Comparison of ENCODE assay signal across 17 mouse cellular contexts in genomic region chr4:71470580-71470979, GRCm38 (mm10).
"Had no signal": no experiment of that assay in that cellular context is flagged by ENCODE, and none has a peak within 500 bp of the region (broad histone marks: within the 10 kb centered on the region; RNA-seq: fewer than 3 reads in every experiment).

No protein-coding gene starts in this region.

- DNase-seq: left cerebral cortex, postnatal 4 days; liver; liver, embryonic 13.5 days; liver, postnatal 0 days; lung, adult 18-20 months; lung, adult 2 months; lung, embryonic 14.5 days; lung, postnatal 10 days; lung, postnatal 14 days; lung, postnatal 36 days; lung, postnatal 4 days; midbrain, embryonic 14.5 days had no signal

- ATAC-seq: liver, embryonic 12.5 days; liver, postnatal 0 days; lung, postnatal 0 days; midbrain, embryonic 13.5 days; midbrain, embryonic 15.5 days; midbrain, embryonic 16.5 days had no signal
